Mouse (Mus musculus): ENCODE data around the gene Hadha. TPM values are rescaled to one million over a fixed set of nuclear protein-coding genes. Genes with fewer than 3 reads are reported as not detected.
A peak's percentile ranks its signal among the peaks of the same experiment; 100 is the strongest.

Gene Hadha
- polyA plus RNA-seq, 1 experiment from 2014 or later = 270 TPM

DNA sequence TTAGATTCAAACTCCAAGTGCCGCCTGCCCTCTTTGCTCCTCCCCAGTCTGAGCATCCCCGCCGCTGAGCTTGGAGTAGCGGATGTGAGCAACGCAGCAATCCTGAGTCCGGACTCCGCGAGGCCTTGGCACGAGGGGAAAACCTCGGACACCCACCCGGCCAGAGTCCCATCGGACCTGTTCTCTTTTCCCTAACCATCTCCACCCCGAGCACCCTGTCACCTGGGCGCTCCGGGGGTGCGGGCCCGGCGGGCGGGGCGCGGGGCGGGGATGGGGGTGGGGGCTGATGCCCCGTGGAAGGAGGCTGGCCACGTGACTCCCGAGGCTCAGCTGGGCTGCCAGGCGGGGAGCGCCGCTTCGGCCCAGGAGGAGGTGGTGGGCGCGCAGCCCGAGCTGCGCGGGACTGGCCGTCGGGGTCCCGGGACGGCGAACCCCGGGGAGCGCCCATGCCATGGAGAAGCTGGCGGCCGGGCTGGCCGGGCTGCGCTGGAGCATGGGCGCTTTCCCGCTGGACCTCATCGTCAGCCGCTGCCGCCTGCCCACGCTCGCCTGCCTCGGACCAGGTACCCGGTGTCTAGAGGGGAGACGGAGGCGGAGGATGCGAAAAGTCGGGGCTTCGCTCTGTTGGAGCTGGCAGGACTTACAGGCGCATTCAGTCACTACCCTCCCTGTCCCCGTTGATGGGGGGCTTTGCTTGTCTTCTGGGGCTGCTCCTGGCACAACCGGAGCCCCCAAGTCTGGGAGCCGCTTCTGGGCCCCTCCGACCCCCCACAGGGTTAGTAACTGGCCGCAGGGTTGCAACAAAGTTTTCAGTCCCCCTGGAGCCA, 49.9 kb downstream of the Hadha start, which contains the start of gene Garem2:
Gene Garem2 (plus strand): TSS at position 321 of the 827 bp plus-strand sequence.
- CTCF ChIA-PET = interaction anchor here (1.0 kb wide), 1 partner anchor 56 kb away, joined by 3 read pairs; no protein-coding TSS in a partner anchor
- DNase-seq (ENCODE audit: low read depth, low spot score) = no peak
- POLR2A ChIA-PET = no interaction called here
- in situ Hi-C loops (cut with MboI; ENCODE audit: low pct_unique_long_range_greater_than_20kb) = no loop called here
- no peak for ATAC-seq
- peaks cover 13% of the 10 kb centered on the region for H3K27me3 ChIP-seq
- no peak for TF ChIP-seq CTCF (IDR thresholded peaks at IDR 0.05)

DNA sequence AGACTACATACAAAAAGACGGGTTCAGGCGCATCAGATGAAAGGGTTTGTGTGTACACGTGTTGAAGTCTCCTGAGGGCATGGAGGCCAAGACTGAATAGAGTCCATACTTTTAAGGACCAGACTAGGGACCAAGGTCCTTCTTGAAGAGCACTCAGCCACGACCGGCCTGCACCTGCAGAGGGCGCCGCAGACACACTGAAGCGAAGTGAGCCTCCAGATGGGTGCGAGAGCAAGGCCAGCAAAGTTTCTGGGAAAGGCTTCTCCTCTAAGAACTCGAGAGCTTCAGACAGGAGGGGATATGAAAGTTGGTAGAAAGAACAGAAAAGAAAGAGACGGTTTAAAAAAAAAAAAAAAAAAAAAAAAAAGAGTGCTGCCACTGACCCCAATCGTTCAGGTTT, 50.6 kb downstream of the Hadha start:
- peaks cover 13% of the 10 kb centered on the region for H3K27me3 ChIP-seq
- DNase-seq (ENCODE audit: low read depth, low spot score) (no peak), ATAC-seq (no peak)
- no peak for TF ChIP-seq CTCF (IDR thresholded peaks at IDR 0.05)
- in situ Hi-C loops (cut with MboI; ENCODE audit: low pct_unique_long_range_greater_than_20kb) = no loop called here
- POLR2A ChIA-PET = interaction anchor here (0.7 kb wide), 1 partner anchor 432 kb away, joined by 4 read pairs; no protein-coding TSS in a partner anchor
- CTCF ChIA-PET = interaction anchor here (1.0 kb wide), 2 partner anchors 57 to 280 kb away, joined by 3 read pairs; no protein-coding TSS in a partner anchor

DNA sequence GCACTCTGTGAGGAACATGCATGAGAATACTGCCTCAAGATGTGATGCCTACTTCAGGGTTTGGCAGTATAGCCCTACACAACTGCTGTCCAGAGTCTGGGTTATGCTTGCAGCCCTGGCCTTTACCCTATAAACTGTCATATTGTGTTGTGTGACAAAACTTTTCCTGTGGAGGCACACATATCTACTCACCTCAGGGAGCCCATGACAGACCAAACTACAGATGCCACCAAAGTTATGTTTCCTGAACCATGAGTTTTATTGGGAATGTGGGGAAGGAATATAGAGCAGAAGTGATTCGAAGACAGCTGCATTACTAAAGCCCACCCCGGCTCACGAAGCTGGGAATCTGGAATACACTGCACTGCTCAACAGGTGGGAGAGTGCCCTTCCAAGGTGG, 51.6 kb downstream of the Hadha start:
- H3K27me3 ChIP-seq = peaks cover 13% of the 10 kb centered on the region
- CTCF ChIA-PET = interaction anchor here (1.0 kb wide), 1 partner anchor 279 kb away, joined by 3 read pairs; no protein-coding TSS in a partner anchor
- in situ Hi-C loops (cut with MboI; ENCODE audit: low pct_unique_long_range_greater_than_20kb) = no loop called here
- POLR2A ChIA-PET = no interaction called here
- no peak for ATAC-seq
- DNase-seq (ENCODE audit: low read depth, low spot score) = no peak
- no peak for TF ChIP-seq CTCF (IDR thresholded peaks at IDR 0.05)

- H3K27me3 ChIP-seq = no peaks in the 10 kb centered on the region
- in situ Hi-C loops (cut with MboI; ENCODE audit: low pct_unique_long_range_greater_than_20kb) = loop anchor here (25.0 kb wide), 1 partner anchor 711 kb away; the partner anchor contains the start of gene Lmbr1
- ATAC-seq = no peak
- TF ChIP-seq CTCF (IDR thresholded peaks at IDR 0.05) = no peak
- DNase-seq (ENCODE audit: low read depth, low spot score) = no peak
- ChIA-PET POLR2A (no interaction called here), CTCF (no interaction called here)
Measured at GRCm38 (mm10) chr5:30098260-30098659, 56.7 kb downstream of the Hadha start.

DNA sequence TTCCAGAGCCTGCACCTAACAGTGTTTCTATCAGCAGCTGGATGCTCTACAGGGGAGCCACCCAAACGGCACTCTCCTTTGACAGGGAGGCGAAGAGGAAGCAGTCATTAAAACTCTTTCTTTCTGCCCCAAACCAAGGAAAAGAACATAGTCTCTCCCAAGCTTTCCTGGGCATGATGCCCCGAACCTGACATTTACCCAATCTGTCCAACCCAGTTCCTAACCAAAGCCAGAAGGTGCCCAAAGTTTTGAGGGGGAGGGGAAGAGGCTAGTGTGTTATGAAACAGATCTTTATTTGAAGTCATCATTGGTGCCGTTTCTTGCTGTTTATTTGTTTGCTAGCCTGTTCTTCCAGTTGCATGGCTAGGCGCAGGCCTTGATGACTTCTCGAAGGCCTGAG, 59.2 kb downstream of the Hadha start:
- in situ Hi-C loops (cut with MboI; ENCODE audit: low pct_unique_long_range_greater_than_20kb) = loop anchor here (25.0 kb wide), 1 partner anchor 708 kb away; the partner anchor contains the start of gene Lmbr1
- no peak for DNase-seq (ENCODE audit: low read depth, low spot score)
- ChIA-PET POLR2A (no interaction called here), CTCF (interaction anchor here (2.6 kb wide), 1 partner anchor 271 kb away, joined by 7 read pairs; no protein-coding TSS in a partner anchor)
- H3K27me3 ChIP-seq = no peaks in the 10 kb centered on the region
- no peak for TF ChIP-seq CTCF (IDR thresholded peaks at IDR 0.05)
- no peak for ATAC-seq

DNA sequence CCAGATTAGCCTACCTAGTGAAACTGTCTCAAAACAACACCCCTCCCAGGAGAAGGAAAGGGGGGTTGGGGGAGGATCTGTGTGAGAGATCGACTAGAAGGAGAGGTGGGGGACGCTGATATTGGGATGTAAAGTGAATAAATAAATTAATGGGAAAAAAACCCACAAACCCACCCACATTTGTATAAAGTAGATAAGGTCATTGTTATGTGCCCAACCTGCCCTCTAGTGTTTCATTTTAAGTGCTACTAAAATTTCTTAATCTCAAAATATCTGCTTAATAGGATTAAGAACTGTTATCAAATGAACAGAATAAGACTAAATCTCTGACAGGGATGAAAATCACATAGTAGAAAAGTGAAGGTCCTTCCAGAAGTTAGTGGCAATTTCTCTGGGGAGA, 60.6 kb downstream of the Hadha start:
- ChIA-PET CTCF (interaction anchor here (2.6 kb wide), 1 partner anchor 270 kb away, joined by 7 read pairs; no protein-coding TSS in a partner anchor), POLR2A (no interaction called here)
- ATAC-seq = no peak
- no peak for DNase-seq (ENCODE audit: low read depth, low spot score)
- H3K27me3 ChIP-seq = no peaks in the 10 kb centered on the region
- TF ChIP-seq CTCF (IDR thresholded peaks at IDR 0.05) = no peak
- in situ Hi-C loops (cut with MboI; ENCODE audit: low pct_unique_long_range_greater_than_20kb) = loop anchor here (25.0 kb wide), 1 partner anchor 707 kb away; the partner anchor contains the start of gene Lmbr1

- no peak for TF ChIP-seq CTCF (IDR thresholded peaks at IDR 0.05)
- no peak for ATAC-seq
- ChIA-PET CTCF (no interaction called here), POLR2A (no interaction called here)
- no peaks in the 10 kb centered on the region for H3K27me3 ChIP-seq
- DNase-seq (ENCODE audit: low read depth, low spot score) = no peak
- in situ Hi-C loops (cut with MboI; ENCODE audit: low pct_unique_long_range_greater_than_20kb) = loop anchor here (25.0 kb wide), 1 partner anchor 705 kb away; the partner anchor contains the start of gene Lmbr1
Measured at GRCm38 (mm10) chr5:30092701-30093100, 62.3 kb downstream of the Hadha start.

GRCm38 (mm10) chr5:30072825-30073821, 81.8 kb downstream of the Hadha start, which contains the start of gene Tyms:
Gene Tyms (minus strand): TSS chr5:30073617.
- ChIA-PET CTCF (interaction anchor here (1.1 to 1.4 kb wide), 3 partner anchors 58 to 248 kb away, joined by 3 to 4 read pairs (median 3); no protein-coding TSS in a partner anchor), POLR2A (interaction anchor here (0.9 kb wide), 1 partner anchor 248 kb away, joined by 3 read pairs; no protein-coding TSS in a partner anchor)
- in situ Hi-C loops (cut with MboI; ENCODE audit: low pct_unique_long_range_greater_than_20kb) = no loop called here
- DNase-seq (ENCODE audit: low read depth, low spot score) (no peak), ATAC-seq (peak; percentile 97)
- TF ChIP-seq CTCF (IDR thresholded peaks at IDR 0.05) = no peak
- H3K27me3 ChIP-seq = no peaks in the 10 kb centered on the region

DNA sequence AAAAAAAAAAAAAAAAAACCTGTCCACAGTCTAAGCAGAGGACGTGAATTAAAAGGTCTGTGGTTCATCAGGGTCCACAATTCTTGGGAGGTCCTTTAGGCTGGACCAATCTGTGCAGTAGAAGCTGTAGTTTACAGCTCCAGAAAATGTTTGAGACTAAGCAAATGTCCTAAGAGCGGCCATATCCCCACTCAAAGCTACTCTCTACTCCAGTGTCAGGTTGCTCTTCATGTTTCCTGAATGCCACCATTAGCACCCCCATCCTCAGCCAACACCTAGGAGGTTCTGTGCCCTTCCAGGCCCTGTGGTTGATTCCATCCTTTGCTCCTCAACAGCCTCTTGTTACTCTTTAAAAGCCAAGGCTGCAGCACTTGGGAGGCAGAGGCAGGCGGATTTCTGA, 82.6 kb downstream of the Hadha start:
- ChIA-PET CTCF (interaction anchor here (0.8 to 1.4 kb wide), 3 partner anchors 26 to 61 kb away, joined by 3 to 4 read pairs (median 3); no protein-coding TSS in a partner anchor), POLR2A (interaction anchor here (0.6 kb wide), 1 partner anchor 109 kb away, joined by 4 read pairs; no protein-coding TSS in a partner anchor)
- in situ Hi-C loops (cut with MboI; ENCODE audit: low pct_unique_long_range_greater_than_20kb) = no loop called here
- TF ChIP-seq CTCF (IDR thresholded peaks at IDR 0.05) = no peak
- no peaks in the 10 kb centered on the region for H3K27me3 ChIP-seq
- ATAC-seq (no peak), DNase-seq (ENCODE audit: low read depth, low spot score) (no peak)

DNA sequence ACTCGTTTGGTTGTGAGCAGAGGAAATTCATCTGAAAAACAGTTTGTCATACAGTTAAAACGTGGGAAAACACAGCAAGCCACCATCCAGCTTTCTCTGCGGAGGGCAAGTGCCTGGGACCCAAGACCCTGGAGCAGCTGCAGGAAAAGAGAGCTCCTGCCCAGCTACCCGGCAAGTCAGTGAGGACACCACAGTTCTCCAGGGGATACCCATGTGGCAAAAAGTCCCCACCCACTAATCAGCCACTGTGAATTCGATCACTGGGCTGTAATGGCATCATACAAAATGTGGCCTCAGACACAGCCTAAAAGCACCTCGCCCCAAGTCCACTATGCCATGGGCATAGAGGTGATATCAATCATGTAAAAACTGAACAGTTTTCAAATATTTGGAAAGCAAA, 83.3 kb downstream of the Hadha start:
- ATAC-seq (no peak), DNase-seq (ENCODE audit: low read depth, low spot score) (no peak)
- no peak for TF ChIP-seq CTCF (IDR thresholded peaks at IDR 0.05)
- in situ Hi-C loops (cut with MboI; ENCODE audit: low pct_unique_long_range_greater_than_20kb) = no loop called here
- ChIA-PET CTCF (interaction anchor here (0.8 to 1.4 kb wide), 3 partner anchors 25 to 60 kb away, joined by 3 to 4 read pairs (median 3); no protein-coding TSS in a partner anchor), POLR2A (interaction anchor here (0.6 kb wide), 1 partner anchor 109 kb away, joined by 4 read pairs; no protein-coding TSS in a partner anchor)
- H3K27me3 ChIP-seq = no peaks in the 10 kb centered on the region

Other genes starting within 250 kb of the Hadha start
- gene Il6, start 142.0 kb downstream of the Hadha start, polyA plus RNA-seq (2021) = 0.08 TPM
- gene Tyms, start 81.5 kb downstream of the Hadha start, polyA plus RNA-seq (2021) = 94.3 TPM
- gene Garem2, start 50.0 kb downstream of the Hadha start, polyA plus RNA-seq (2021) = 0.10 TPM
- not detected for gene 3110082J24Rik, start 49.1 kb downstream of the Hadha start, polyA plus RNA-seq (2021)
- gene Hadhb, start 86 bp upstream of the Hadha start, polyA plus RNA-seq (2021) = 273 TPM
- 0.01 TPM for gene Adgrf3, start 50.6 kb upstream of the Hadha start, polyA plus RNA-seq (2021)
- gene Selenoi, start 77.4 kb upstream of the Hadha start, polyA plus RNA-seq (2021) = 32.8 TPM
- 0.36 TPM for gene Drc1, start 126.2 kb upstream of the Hadha start, polyA plus RNA-seq (2021)